Mouse (Mus musculus): ENCODE data around the gene Abcc12.

DNA sequence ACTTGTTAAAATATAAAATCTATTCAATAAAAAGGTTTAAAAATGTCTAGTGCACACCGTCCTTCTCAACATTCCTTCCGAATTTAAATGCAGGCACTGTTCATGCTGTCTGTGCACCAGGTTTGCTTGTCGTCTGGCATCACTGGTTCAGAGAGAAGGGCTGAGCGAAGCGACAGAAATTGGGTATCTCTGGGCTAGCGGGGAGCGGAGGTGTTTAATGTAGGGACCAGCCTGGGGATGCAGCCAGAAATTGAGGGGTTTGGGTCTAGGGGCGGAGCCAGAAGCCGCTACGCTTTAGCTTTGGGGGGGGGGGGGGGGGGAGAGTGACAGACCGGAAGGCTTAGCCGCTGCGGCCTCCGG, 43.0 kb upstream of the Abcc12 start:
- no peak for TF ChIP-seq CTCF (IDR thresholded peaks at IDR 0.05; ENCODE audit: low read depth)
- no peak for TF ChIP-seq EP300 (IDR thresholded peaks at IDR 0.05; ENCODE audit: low read depth)

All from liver, embryonic 14.5 days (tissue).